Mouse (Mus musculus): ENCODE measurements around the gene Eno2.

Gene Eno2

GRCm38 (mm10) chr6:124739231-124739796 is 30.2 kb downstream of the Eno2 start:
- no peak for DNase-seq

GRCm38 (mm10) chr6:124738511-124739023 is 30.9 kb downstream of the Eno2 start, which contains the start of gene Ptpn6:
Gene Ptpn6 (minus strand): TSS chr6:124738714.
- DNase-seq = no peak

- no peak for DNase-seq
Observed at GRCm38 (mm10) chr6:124737040-124737439, 32.4 kb downstream of the Eno2 start.

GRCm38 (mm10) chr6:124734417-124734816 is 35.1 kb downstream of the Eno2 start:
- no peak for DNase-seq

- DNase-seq = peak; percentile 84 to 89
Observed at GRCm38 (mm10) chr6:124732476-124733370, 36.8 kb downstream of the Eno2 start.

GRCm38 (mm10) chr6:124731038-124731437 is 38.4 kb downstream of the Eno2 start:
- DNase-seq = peak in 1 of 2 experiments; percentile 9

GRCm38 (mm10) chr6:124729850-124730705 is 39.4 kb downstream of the Eno2 start:
- peak in 1 of 2 experiments; percentile 70 for DNase-seq

- no peak for DNase-seq
Observed at GRCm38 (mm10) chr6:124728621-124729020, 40.9 kb downstream of the Eno2 start.

- DNase-seq = no peak
Observed at GRCm38 (mm10) chr6:124724472-124724871, 45.0 kb downstream of the Eno2 start.

GRCm38 (mm10) chr6:124723541-124723940 is 45.9 kb downstream of the Eno2 start:
- DNase-seq = no peak

- DNase-seq = no peak
Observed at GRCm38 (mm10) chr6:124722876-124723473, 46.5 kb downstream of the Eno2 start.

GRCm38 (mm10) chr6:124720904-124721303 is 48.6 kb downstream of the Eno2 start:
- peak in 1 of 2 experiments; percentile 59 for DNase-seq

- no peak for DNase-seq
Observed at GRCm38 (mm10) chr6:124719354-124719978, 50.0 kb downstream of the Eno2 start.

GRCm38 (mm10) chr6:124718703-124719102 is 50.8 kb downstream of the Eno2 start:
- DNase-seq = no peak

GRCm38 (mm10) chr6:124717968-124718367 is 51.5 kb downstream of the Eno2 start:
- DNase-seq = no peak

GRCm38 (mm10) chr6:124716864-124717490 is 52.5 kb downstream of the Eno2 start:
- DNase-seq = no peak

- DNase-seq = no peak
Observed at GRCm38 (mm10) chr6:124712918-124713317, 56.6 kb downstream of the Eno2 start.

GRCm38 (mm10) chr6:124711824-124712782 is 57.4 kb downstream of the Eno2 start, which contains the start of the genes Emg1 and Phb2:
Gene Emg1 (minus strand): TSS chr6:124712178.
Gene Phb2 (plus strand): TSS chr6:124712336.
- DNase-seq = peak; percentile 93 to 96
